Mouse (Mus musculus): ENCODE results near the gene Sec63. TPM values are rescaled to one million over a fixed set of nuclear protein-coding genes. Genes with fewer than 3 reads are reported as not detected.

The Sec63 gene
- 13.2 and 14.4 TPM in 2 replicates for polyA plus RNA-seq (2012; rRNA removed)

GRCm38 (mm10) chr10:42760999-42761900 lies at the start of gene Sec63:
Gene Sec63 (plus strand): TSS chr10:42761496.
- peak; percentile 95 for DNase-seq
- peak within 1 kb of the TSS; percentile 94 for H3K4me3 ChIP-seq (ENCODE audit: control insufficient read depth, insufficient read depth, low read length)
- no peaks in the 10 kb centered on the region for H3K36me3 ChIP-seq (ENCODE audit: control insufficient read depth, insufficient read depth, low read length)
- WGBS, result under 1% methylated on average over 74 of the region's 81 CpGs
- TF ChIP-seq CTCF (IDR thresholded peaks at IDR 0.05; ENCODE audit: borderline replicate concordance, control insufficient read depth, extremely low read depth, insufficient read depth, low read length, poor library complexity) (no peak), POLR2A (IDR thresholded peaks at IDR 0.05; ENCODE audit: control insufficient read depth, extremely low read depth, insufficient read depth, low read length, poor library complexity) (no peak)
- H3K27ac ChIP-seq (ENCODE audit: control insufficient read depth, insufficient read depth, low read length), result peak within 1 kb of the TSS; percentile 67
- H3K27me3 ChIP-seq (ENCODE audit: control insufficient read depth, insufficient read depth, low read length), result no peaks in the 10 kb centered on the region
- H3K4me1 ChIP-seq (replicated peaks; ENCODE audit: control insufficient read depth, insufficient read depth, low read length), result peaks cover 5% of the 10 kb centered on the region

GRCm38 (mm10) chr10:42714676-42715075 lies 46.6 kb upstream of the Sec63 start:
- Histone ChIP-seq H3K27me3 (ENCODE audit: control insufficient read depth, insufficient read depth, low read length) (peaks cover 3% of the 10 kb centered on the region; the same call in 1 of the 2 replicates), H3K36me3 (ENCODE audit: control insufficient read depth, insufficient read depth, low read length) (no peaks in the 10 kb centered on the region), H3K4me1 (replicated peaks; ENCODE audit: control insufficient read depth, insufficient read depth, low read length) (peaks cover 8% of the 10 kb centered on the region), H3K27ac (ENCODE audit: control insufficient read depth, insufficient read depth, low read length) (no peak overlapping the region), H3K4me3 (ENCODE audit: control insufficient read depth, insufficient read depth, low read length) (no peak overlapping the region)
- no peak for DNase-seq
- WGBS, result 47% methylated on average over 9 of the region's 9 CpGs
- TF ChIP-seq POLR2A (IDR thresholded peaks at IDR 0.05; ENCODE audit: control insufficient read depth, extremely low read depth, insufficient read depth, low read length, poor library complexity) (no peak), CTCF (IDR thresholded peaks at IDR 0.05; ENCODE audit: borderline replicate concordance, control insufficient read depth, extremely low read depth, insufficient read depth, low read length, poor library complexity) (no peak)

- DNase-seq, result no peak
- no peak overlapping the region for H3K27ac ChIP-seq (ENCODE audit: control insufficient read depth, insufficient read depth, low read length)
- TF ChIP-seq CTCF (IDR thresholded peaks at IDR 0.05; ENCODE audit: borderline replicate concordance, control insufficient read depth, extremely low read depth, insufficient read depth, low read length, poor library complexity) (no peak), POLR2A (IDR thresholded peaks at IDR 0.05; ENCODE audit: control insufficient read depth, extremely low read depth, insufficient read depth, low read length, poor library complexity) (no peak)
- H3K4me3 ChIP-seq (ENCODE audit: control insufficient read depth, insufficient read depth, low read length), result no peak overlapping the region
- no peaks in the 10 kb centered on the region for H3K36me3 ChIP-seq (ENCODE audit: control insufficient read depth, insufficient read depth, low read length)
- H3K4me1 ChIP-seq (replicated peaks; ENCODE audit: control insufficient read depth, insufficient read depth, low read length), result peaks cover 8% of the 10 kb centered on the region
- WGBS, result 41% methylated on average over 19 of the region's 19 CpGs
- peaks cover 3% of the 10 kb centered on the region; the same call in 1 of the 2 replicates for H3K27me3 ChIP-seq (ENCODE audit: control insufficient read depth, insufficient read depth, low read length)
Observed at GRCm38 (mm10) chr10:42715366-42716035, 45.8 kb upstream of the Sec63 start.

GRCm38 (mm10) chr10:42722116-42722515 lies 39.2 kb upstream of the Sec63 start:
- Histone ChIP-seq H3K27ac (ENCODE audit: control insufficient read depth, insufficient read depth, low read length) (no peak overlapping the region), H3K36me3 (ENCODE audit: control insufficient read depth, insufficient read depth, low read length) (no peaks in the 10 kb centered on the region), H3K4me1 (replicated peaks; ENCODE audit: control insufficient read depth, insufficient read depth, low read length) (0 out of 2 replicates have a peak, but pooled peaks cover 2% of the 10 kb centered on the region), H3K4me3 (ENCODE audit: control insufficient read depth, insufficient read depth, low read length) (no peak overlapping the region), H3K27me3 (ENCODE audit: control insufficient read depth, insufficient read depth, low read length) (no peaks in the 10 kb centered on the region)
- WGBS, result 91% methylated on average over 5 of the region's 5 CpGs
- no peak for DNase-seq
- TF ChIP-seq CTCF (IDR thresholded peaks at IDR 0.05; ENCODE audit: borderline replicate concordance, control insufficient read depth, extremely low read depth, insufficient read depth, low read length, poor library complexity) (no peak), POLR2A (IDR thresholded peaks at IDR 0.05; ENCODE audit: control insufficient read depth, extremely low read depth, insufficient read depth, low read length, poor library complexity) (no peak)

- Histone ChIP-seq H3K4me1 (replicated peaks; ENCODE audit: control insufficient read depth, insufficient read depth, low read length) (0 out of 2 replicates have a peak, but pooled peaks cover 2% of the 10 kb centered on the region), H3K27ac (ENCODE audit: control insufficient read depth, insufficient read depth, low read length) (no peak overlapping the region), H3K4me3 (ENCODE audit: control insufficient read depth, insufficient read depth, low read length) (no peak overlapping the region), H3K27me3 (ENCODE audit: control insufficient read depth, insufficient read depth, low read length) (no peaks in the 10 kb centered on the region), H3K36me3 (ENCODE audit: control insufficient read depth, insufficient read depth, low read length) (no peaks in the 10 kb centered on the region)
- 94% methylated on average over 13 of the region's 13 CpGs for whole genome bisulfite sequencing
- DNase-seq, result no peak
- no peak for TF ChIP-seq CTCF (IDR thresholded peaks at IDR 0.05; ENCODE audit: borderline replicate concordance, control insufficient read depth, extremely low read depth, insufficient read depth, low read length, poor library complexity)
- no peak for TF ChIP-seq POLR2A (IDR thresholded peaks at IDR 0.05; ENCODE audit: control insufficient read depth, extremely low read depth, insufficient read depth, low read length, poor library complexity)
Observed at GRCm38 (mm10) chr10:42723275-42724232, 37.7 kb upstream of the Sec63 start.

Measured in thymus, adult 2 months (tissue).